Mouse (Mus musculus) thymus, adult 2 months (tissue): ENCODE measurements around the gene Dhx37.

ENCODE experiments used
- CTCF ChIP-seq: fragments of 200-500 bp; IDR thresholded peaks from 2 replicates; pipeline ENCODE4 v1.5.1; 2012; ENCODE audit warnings: mild to moderate bottlenecking, control low read depth, low read length, moderate library complexity, borderline replicate concordance; ENCODE audit not compliant: control insufficient read depth, poor library complexity, insufficient read depth; ENCODE audit errors: extremely low read depth
- POLR2A ChIP-seq: fragments of 200-500 bp; IDR thresholded peaks from 2 replicates; pipeline ENCODE4 v1.6.1; 2012; ENCODE audit warnings: mild to moderate bottlenecking, low read length, control low read depth, moderate library complexity; ENCODE audit not compliant: control insufficient read depth, poor library complexity, insufficient read depth; ENCODE audit errors: extremely low read depth

- TF ChIP-seq CTCF (no peak), POLR2A (no peak)
Observed at GRCm38 (mm10) chr5:125475030-125475429, 41.1 kb upstream of the Dhx37 start.
